Mouse (Mus musculus) embryonic facial prominence, embryonic 12.5 days (tissue): ENCODE results near the gene Plac9b. TPM values are rescaled to one million over a fixed set of nuclear protein-coding genes. Genes with fewer than 3 reads are reported as not detected.
"Not testable (repeated sequence)": the region's sequence is repeated elsewhere in the genome, so short reads cannot be mapped to it uniquely, and the experiment has no call there.

Source experiments
- ATAC-seq: fragments of 200-750 bp; cut with Nextera tagmentation; 2 replicates; pipeline ENCODE4 v1.8.0; 2017; ENCODE audit not compliant: insufficient number of reproducible peaks, insufficient read depth, low FRiP score, low TSS enrichment
- H3K27ac ChIP-seq: fragments of 300-500 bp; sonication (generic); 2 replicates; pipeline ENCODE4 v1.5.1; 2016; ENCODE audit warnings: mild to moderate bottlenecking
- H3K27me3 ChIP-seq: fragments of 300-500 bp; sonication (generic); 2 replicates; pipeline ENCODE4 v1.6.1; 2016; ENCODE audit warnings: mild to moderate bottlenecking, moderate library complexity
- H3K36me3 ChIP-seq: fragments of 300-500 bp; sonication (generic); 2 replicates; pipeline ENCODE4 v1.6.1; 2016; ENCODE audit warnings: mild to moderate bottlenecking
- H3K4me1 ChIP-seq: fragments of 300-500 bp; sonication (generic); 2 replicates; pipeline ENCODE4 v1.6.1; 2016
- H3K4me2 ChIP-seq: fragments of 300-500 bp; sonication (generic); replicated peaks from 2 replicates; pipeline ENCODE4 v1.6.1; 2016; ENCODE audit warnings: mild to moderate bottlenecking, moderate library complexity
- H3K4me3 ChIP-seq: fragments of 300-500 bp; sonication (generic); 2 replicates; pipeline ENCODE4 v1.5.1; 2016; ENCODE audit warnings: mild to moderate bottlenecking
- H3K9ac ChIP-seq: fragments of 300-500 bp; sonication (generic); 2 replicates; pipeline ENCODE4 v1.6.1; 2016; ENCODE audit warnings: mild to moderate bottlenecking, moderate library complexity
- H3K9me3 ChIP-seq: fragments of 300-500 bp; sonication (generic); 2 replicates; pipeline ENCODE4 v1.6.1; 2016; ENCODE audit warnings: mild to moderate bottlenecking, moderate library complexity
- WGBS: fragments of 180-500 bp; shearing (Covaris S2); methylation state at CpG from one replicate; pipeline ENCODE4 v1.1.7; 2016; 5-methylcytosine and 5-hydroxymethylcytosine counted together
- polyA plus RNA-seq: library from polyadenylated mRNA; unstranded; fragments of >200 nt; fragmentation: Nextera tagmentation; extraction: Ambion mirVana; gene quantifications from 2 replicates; pipeline ENCODE4 v1.2.1, GENCODE M21; 2016

Gene Plac9b
- 2.3 and 2.8 TPM in 2 replicates for polyA plus RNA-seq

GRCm38 (mm10) chr14:26182380-26182779 lies at the start of gene Plac9b:
TSS of gene Plac9b (minus strand) at chr14:26182480.
- not testable (repeated sequence) for ATAC-seq, H3K9me3 ChIP-seq, H3K4me2 ChIP-seq, H3K27ac ChIP-seq, H3K27me3 ChIP-seq, H3K36me3 ChIP-seq, H3K4me3 ChIP-seq, H3K4me1 ChIP-seq, H3K9ac ChIP-seq
- WGBS, result no CpG with 5 or more reads among the region's 10 CpGs

DNA sequence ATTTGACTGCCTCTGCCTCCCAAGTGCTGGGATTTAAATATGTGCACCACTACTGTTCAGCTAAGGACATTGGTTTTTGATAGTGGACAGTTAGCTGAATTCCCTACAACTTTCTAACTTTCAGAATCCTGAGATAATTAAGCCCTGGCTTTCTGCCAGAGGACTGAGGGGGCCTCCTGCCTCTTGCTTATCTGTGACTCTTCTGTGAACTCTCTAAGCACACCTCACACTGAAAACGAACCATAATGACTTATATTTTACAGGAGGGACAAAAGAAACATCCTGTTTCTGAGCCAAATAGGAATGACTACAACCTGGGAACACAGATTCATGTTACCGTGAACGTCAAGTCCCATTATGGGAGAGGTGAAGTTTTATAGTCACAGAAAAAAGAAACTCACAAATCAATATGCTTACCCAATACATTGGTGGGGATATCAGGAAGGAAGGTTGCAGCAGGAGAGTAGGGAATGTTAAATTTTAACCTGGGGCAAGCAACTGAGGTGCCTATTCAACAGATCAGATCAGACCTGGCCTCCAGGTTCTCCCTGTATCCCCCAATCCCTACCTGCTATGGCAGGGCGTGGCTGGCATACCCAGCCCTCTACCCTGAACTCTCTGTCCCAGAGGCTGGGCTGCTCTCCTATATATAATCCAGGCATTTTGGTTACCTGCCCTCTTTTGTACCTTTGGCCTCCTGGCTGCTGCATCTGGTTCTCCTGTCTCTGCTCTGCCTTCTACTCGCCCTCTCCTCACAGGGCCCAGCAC lies 34.1 kb upstream of the Plac9b start:
- not testable (repeated sequence) for H3K4me3 ChIP-seq, H3K36me3 ChIP-seq, H3K4me1 ChIP-seq, H3K9me3 ChIP-seq, H3K27ac ChIP-seq, H3K4me2 ChIP-seq, H3K9ac ChIP-seq, ATAC-seq, H3K27me3 ChIP-seq
- no CpG with 5 or more reads among the region's 5 CpGs for WGBS

DNA sequence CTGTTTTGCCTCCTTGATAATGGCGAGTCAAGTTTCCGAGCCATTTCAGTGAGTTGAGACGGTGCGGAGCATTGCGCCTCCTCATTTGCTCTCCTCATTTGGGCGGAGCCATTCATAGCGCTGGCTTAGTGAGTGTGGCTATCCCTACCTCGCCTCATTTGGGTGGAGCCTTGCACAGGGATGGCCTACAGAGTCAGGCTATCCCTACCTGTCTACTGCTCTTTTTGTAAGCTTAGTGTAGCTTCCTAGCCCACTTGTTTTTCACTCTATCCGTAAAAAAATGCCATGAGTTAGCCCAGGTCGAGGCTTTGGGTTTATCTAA lies 24.6 kb upstream of the Plac9b start, which contains the start of gene Tmem254b:
TSS of gene Tmem254b (minus strand) at position 116 of the 322 bp plus-strand sequence.
- not testable (repeated sequence) for H3K4me2 ChIP-seq, H3K4me1 ChIP-seq, H3K9me3 ChIP-seq, H3K27ac ChIP-seq, H3K36me3 ChIP-seq, ATAC-seq, H3K9ac ChIP-seq, H3K4me3 ChIP-seq, H3K27me3 ChIP-seq
- WGBS, result no CpG with 5 or more reads among the region's 10 CpGs

DNA sequence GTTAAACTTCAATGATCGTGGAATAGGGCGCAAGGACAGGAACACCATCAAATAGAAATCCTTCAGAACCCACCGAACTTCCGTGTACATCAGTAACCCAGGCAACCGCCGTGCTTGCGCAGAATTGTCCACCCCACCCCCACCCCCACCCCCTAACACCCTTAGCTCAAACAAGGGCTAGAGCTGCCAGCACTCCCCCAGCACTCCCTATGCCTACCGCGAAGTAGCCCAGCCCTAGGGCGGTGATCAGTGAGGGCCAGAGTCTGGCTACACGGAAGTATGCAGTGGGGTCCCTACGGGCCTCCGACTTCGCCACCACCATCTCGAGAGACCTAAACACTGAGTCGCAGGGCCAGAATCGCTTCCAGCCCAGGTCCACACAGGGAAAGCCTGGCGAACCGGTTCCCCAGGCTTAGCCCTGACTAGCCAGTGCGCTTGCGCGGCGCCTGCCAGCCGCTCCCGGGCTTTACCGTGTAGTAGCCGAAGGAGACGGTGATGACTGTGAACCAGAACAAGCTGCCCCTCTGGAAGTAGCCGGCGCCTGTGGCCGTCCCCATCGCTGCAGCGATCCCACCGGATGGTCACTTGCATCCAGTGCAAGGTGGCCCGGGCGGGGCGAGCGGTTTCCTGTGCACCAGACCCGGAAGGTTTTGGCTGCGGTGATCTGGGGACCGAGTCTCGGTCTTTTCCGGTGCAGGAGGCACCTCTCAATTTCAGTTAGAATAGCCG lies 24.1 kb upstream of the Plac9b start:
- not testable (repeated sequence) for H3K9me3 ChIP-seq, H3K36me3 ChIP-seq, H3K27ac ChIP-seq, H3K4me1 ChIP-seq, H3K9ac ChIP-seq, H3K4me2 ChIP-seq, H3K4me3 ChIP-seq, H3K27me3 ChIP-seq
- WGBS, result no CpG with 5 or more reads among the region's 44 CpGs
- ATAC-seq, result peak; percentile 67; the same call in 1 of the 2 replicates

DNA sequence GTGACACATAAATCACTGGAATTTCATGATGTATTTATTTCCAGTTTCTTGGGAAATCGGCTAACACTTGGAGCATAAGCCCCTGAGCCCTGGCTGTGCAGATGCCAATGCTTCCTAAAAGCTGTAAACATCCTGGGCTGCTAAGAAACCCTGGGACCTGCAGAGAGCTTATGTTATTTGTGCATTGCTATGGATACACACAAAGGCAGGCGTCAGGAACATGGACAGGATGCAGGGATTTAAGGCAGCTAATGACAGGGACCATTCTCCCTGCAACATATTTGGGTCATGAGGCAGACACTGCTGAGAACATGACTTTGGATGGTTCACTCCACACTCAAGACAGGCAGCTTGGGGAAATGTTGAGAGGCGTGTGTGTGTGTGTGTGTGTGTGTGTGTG lies 15.6 kb upstream of the Plac9b start:
- not testable (repeated sequence) for H3K9ac ChIP-seq

GRCm38 (mm10) chr14:26188361-26188760 lies 6.1 kb upstream of the Plac9b start:
- no CpG with 5 or more reads among the region's 8 CpGs for WGBS
- not testable (repeated sequence) for H3K4me2 ChIP-seq

More for the DNA sequence above, 15.6 kb upstream of the Plac9b start:
- H3K9me3 ChIP-seq, H3K4me3 ChIP-seq, H3K27me3 ChIP-seq, H3K4me2 ChIP-seq, H3K4me1 ChIP-seq, H3K36me3 ChIP-seq, H3K27ac ChIP-seq, ATAC-seq: not testable (repeated sequence)
- WGBS, result no CpG with 5 or more reads among the region's 3 CpGs

GRCm38 (mm10) chr14:26186638-26187037 lies 4.4 kb upstream of the Plac9b start:
- not testable (repeated sequence) for ATAC-seq, H3K36me3 ChIP-seq, H3K27ac ChIP-seq, H3K4me1 ChIP-seq, H3K9ac ChIP-seq, H3K9me3 ChIP-seq, H3K4me2 ChIP-seq, H3K27me3 ChIP-seq, H3K4me3 ChIP-seq
- no CpG with 5 or more reads among the region's 9 CpGs for WGBS

More at GRCm38 (mm10) chr14:26188361-26188760, 6.1 kb upstream of the Plac9b start:
- not testable (repeated sequence) for H3K27me3 ChIP-seq, H3K4me1 ChIP-seq, H3K27ac ChIP-seq, H3K9ac ChIP-seq, H3K36me3 ChIP-seq, H3K9me3 ChIP-seq, H3K4me3 ChIP-seq, ATAC-seq

DNA sequence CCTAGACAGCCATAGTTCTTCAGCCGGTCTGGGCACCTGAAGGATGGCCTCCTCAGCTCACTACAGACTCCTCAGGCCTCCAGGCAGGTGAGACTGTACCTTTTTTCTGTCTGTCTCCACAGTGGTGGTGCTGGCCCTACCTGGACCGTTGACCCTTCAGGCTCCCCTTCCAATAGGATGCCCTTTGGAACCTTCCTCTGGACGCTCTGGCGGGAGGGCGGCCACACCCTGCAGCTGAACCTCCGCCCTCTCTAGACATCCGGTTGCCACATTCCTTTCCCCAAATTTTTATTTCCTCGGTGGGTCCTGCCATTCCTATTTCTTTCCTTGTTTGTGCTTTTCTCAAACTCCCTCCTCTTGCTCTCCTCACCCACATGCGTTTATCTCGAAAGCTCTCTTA lies 620 bp downstream of the Plac9b start:
- H3K4me1 ChIP-seq, result not testable (repeated sequence)
- no CpG with 5 or more reads among the region's 10 CpGs for WGBS

DNA sequence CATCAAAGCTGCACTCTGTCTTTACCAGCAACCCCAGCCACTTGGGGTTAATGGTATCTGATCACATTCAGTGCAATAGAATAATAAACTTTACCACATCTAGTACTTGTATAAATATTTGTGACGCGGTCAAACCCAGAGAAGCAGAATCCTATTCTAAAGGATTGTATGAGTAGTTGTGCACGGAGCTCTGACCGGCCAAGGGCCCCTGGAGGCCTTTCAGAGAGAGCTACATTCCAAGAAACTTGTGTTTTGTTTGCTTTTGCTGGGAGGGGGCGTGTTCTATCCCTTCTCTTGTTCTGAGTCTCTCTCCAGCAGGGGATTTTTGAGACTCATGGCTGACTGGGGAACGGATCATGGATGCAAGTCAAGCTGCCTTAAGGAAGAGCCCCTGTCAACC lies 7.3 kb downstream of the Plac9b start:
- WGBS, result no CpG with 5 or more reads among the region's 6 CpGs
- not testable (repeated sequence) for H3K27ac ChIP-seq, H3K27me3 ChIP-seq, H3K4me2 ChIP-seq, H3K9me3 ChIP-seq, H3K9ac ChIP-seq, ATAC-seq, H3K4me3 ChIP-seq, H3K36me3 ChIP-seq, H3K4me1 ChIP-seq

More for the DNA sequence above, 620 bp downstream of the Plac9b start:
- not testable (repeated sequence) for H3K9ac ChIP-seq, H3K4me3 ChIP-seq, H3K27ac ChIP-seq, H3K36me3 ChIP-seq, H3K4me2 ChIP-seq, ATAC-seq, H3K27me3 ChIP-seq, H3K9me3 ChIP-seq

- H3K27ac ChIP-seq, H3K27me3 ChIP-seq, ATAC-seq, H3K9ac ChIP-seq, H3K4me1 ChIP-seq, H3K9me3 ChIP-seq, H3K4me2 ChIP-seq, H3K4me3 ChIP-seq, H3K36me3 ChIP-seq: not testable (repeated sequence)
- WGBS, result no CpG with 5 or more reads among the region's 3 CpGs
Observed at GRCm38 (mm10) chr14:26173955-26174354, 8.3 kb downstream of the Plac9b start.

DNA sequence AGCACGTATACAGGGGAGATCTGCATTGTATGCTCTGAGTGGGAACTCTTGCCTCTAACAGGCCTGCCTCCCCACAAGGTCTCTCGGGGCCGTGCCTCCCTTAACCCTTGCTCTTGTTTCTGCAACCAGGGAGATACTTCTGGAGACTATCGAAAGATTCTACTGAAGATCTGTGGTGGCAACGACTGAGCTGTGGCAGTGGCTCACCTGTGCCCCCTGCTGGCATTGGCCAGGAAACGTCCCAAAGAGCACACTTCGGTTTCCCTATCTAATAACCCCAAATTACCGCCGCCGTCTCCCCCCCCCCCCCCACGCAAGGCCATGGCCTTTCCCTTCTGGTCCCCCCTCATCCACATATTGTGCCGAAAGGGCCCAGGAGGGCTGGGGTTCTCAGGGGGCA lies 17.0 kb downstream of the Plac9b start:
- ATAC-seq, result not testable (repeated sequence)

GRCm38 (mm10) chr14:26162423-26162822 lies 19.9 kb downstream of the Plac9b start:
- no CpG with 5 or more reads among the region's 5 CpGs for WGBS
- not testable (repeated sequence) for H3K27me3 ChIP-seq, H3K9me3 ChIP-seq

More for the DNA sequence above, 17.0 kb downstream of the Plac9b start:
- not testable (repeated sequence) for H3K4me2 ChIP-seq, H3K27ac ChIP-seq, H3K4me3 ChIP-seq, H3K4me1 ChIP-seq, H3K36me3 ChIP-seq, H3K9me3 ChIP-seq, H3K9ac ChIP-seq, H3K27me3 ChIP-seq
- WGBS, result no CpG with 5 or more reads among the region's 12 CpGs

More at GRCm38 (mm10) chr14:26162423-26162822, 19.9 kb downstream of the Plac9b start:
- H3K27ac ChIP-seq, H3K4me1 ChIP-seq, ATAC-seq, H3K36me3 ChIP-seq, H3K4me3 ChIP-seq, H3K9ac ChIP-seq, H3K4me2 ChIP-seq: not testable (repeated sequence)
